Mouse (Mus musculus) lung, embryonic 16.5 days (tissue): ENCODE results near the gene Zmiz2. TPM values are rescaled to one million over a fixed set of nuclear protein-coding genes. Genes with fewer than 3 reads are reported as not detected.
"Not testable (repeated sequence)": the region's sequence is repeated elsewhere in the genome, so short reads cannot be mapped to it uniquely, and the experiment has no call there.

Experiments used
- ATAC-seq: fragments of 200-750 bp; cut with Nextera tagmentation; 2 replicates; pipeline ENCODE4 v1.8.0; 2017; ENCODE audit warnings: low read depth, mild to moderate bottlenecking, moderate library complexity
- H3K27ac ChIP-seq: fragments of 300-500 bp; sonication (generic); 2 replicates; pipeline ENCODE4 v1.5.1; 2014; ENCODE audit warnings: mild to moderate bottlenecking, control low read depth, low read length
- H3K27me3 ChIP-seq: fragments of 300-500 bp; sonication (generic); 2 replicates; pipeline ENCODE4 v1.6.1; 2014; ENCODE audit warnings: low read depth, low read length, mixed read lengths; ENCODE audit not compliant: control insufficient read depth, insufficient read depth
- H3K36me3 ChIP-seq: fragments of 300-500 bp; sonication (generic); 2 replicates; pipeline ENCODE4 v1.6.1; 2014; ENCODE audit warnings: low read length; ENCODE audit not compliant: control insufficient read depth, insufficient read depth
- H3K4me1 ChIP-seq: fragments of 300-500 bp; sonication (generic); replicated peaks from 2 replicates; pipeline ENCODE4 v1.6.1; 2014; ENCODE audit warnings: low read length, mixed read lengths; ENCODE audit not compliant: control insufficient read depth, insufficient read depth
- H3K4me2 ChIP-seq: fragments of 300-500 bp; sonication (generic); 2 replicates; pipeline ENCODE4 v1.6.1; 2014; ENCODE audit warnings: low read depth, low read length, control low read depth
- H3K4me3 ChIP-seq: fragments of 300-500 bp; sonication (generic); 2 replicates; pipeline ENCODE4 v1.5.1; 2014; ENCODE audit warnings: mild to moderate bottlenecking, low read length, control low read depth
- H3K9ac ChIP-seq: fragments of 300-500 bp; sonication (generic); 2 replicates; pipeline ENCODE4 v1.6.1; 2014; ENCODE audit warnings: low read length, control low read depth
- H3K9me3 ChIP-seq: fragments of 300-500 bp; sonication (generic); 2 replicates; pipeline ENCODE4 v1.6.1; 2016; ENCODE audit warnings: low read length; ENCODE audit not compliant: control insufficient read depth
- WGBS: fragments of 180-500 bp; shearing (Covaris S2); extraction: QIAGEN DNeasy Blood & Tissue Kit; methylation state at CpG from one replicate; pipeline ENCODE4 v1.1.7; 2014; 5-methylcytosine and 5-hydroxymethylcytosine counted together
- polyA plus RNA-seq: library from polyadenylated mRNA; unstranded; fragments of >200 nt; fragmentation: Nextera tagmentation; extraction: Ambion mirVana; gene quantifications from 2 replicates; pipeline ENCODE4 v1.2.1, GENCODE M21; 2015

The Zmiz2 gene
- polyA plus RNA-seq, 1 experiment from 2014 or later, result 9.3 TPM

- Histone ChIP-seq H3K4me1 (peaks cover 15% of the 10 kb centered on the region), H3K27me3 (no peaks in the 10 kb centered on the region), H3K9me3 (no peaks in the 10 kb centered on the region), H3K9ac (peak overlapping the region; percentile 97), H3K4me3 (peak overlapping the region; percentile 98), H3K4me2 (peak overlapping the region; percentile 98), H3K36me3 (peaks cover 20% of the 10 kb centered on the region), H3K27ac (peak overlapping the region; percentile 98)
- peak; percentile 96 for ATAC-seq
- WGBS, result under 1% methylated on average over 83 of the region's 102 CpGs
These were observed 26.9 kb downstream of the Zmiz2 start for GRCm38 (mm10) chr11:6415551-6416404.

DNA sequence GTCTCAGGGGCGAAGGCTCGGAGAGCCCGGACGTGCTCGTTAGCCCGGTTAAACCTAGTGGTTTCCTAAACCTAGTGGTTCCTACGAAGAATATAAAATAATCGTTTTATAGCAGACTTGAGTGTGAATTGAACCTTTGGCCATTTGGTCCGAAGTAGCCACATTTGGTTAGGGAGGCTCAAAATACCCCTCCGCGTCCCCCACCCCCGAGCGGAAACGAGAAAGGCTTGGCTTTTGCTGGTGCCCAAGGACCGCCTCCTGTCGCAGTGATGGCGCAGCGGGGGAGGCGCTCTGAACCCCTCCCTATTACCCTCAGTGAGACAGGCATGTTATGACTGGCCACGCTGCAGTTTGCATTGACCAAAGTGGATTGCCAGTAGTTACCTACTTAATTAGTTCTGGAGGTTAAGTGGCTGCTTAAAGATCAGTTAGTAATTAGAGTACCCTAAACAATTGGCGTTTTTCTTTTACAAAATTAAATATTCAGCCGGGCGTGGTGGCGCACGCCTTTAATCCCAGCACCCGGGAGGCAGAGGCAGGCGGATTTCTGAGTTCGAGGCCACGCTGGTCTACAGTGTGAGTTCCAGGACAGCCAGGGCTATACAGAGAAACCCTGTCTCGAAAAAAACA is 27.6 kb downstream of the Zmiz2 start:
- under 1% methylated on average over 30 of the region's 30 CpGs for WGBS

GRCm38 (mm10) chr11:6417069-6417468 is 28.2 kb downstream of the Zmiz2 start:
- 31% methylated on average over 2 of the region's 2 CpGs for WGBS
- no peak for ATAC-seq
- Histone ChIP-seq H3K4me1 (peaks cover 15% of the 10 kb centered on the region), H3K4me2 (peak overlapping the region; percentile 98), H3K9me3 (no peaks in the 10 kb centered on the region), H3K4me3 (peak overlapping the region; percentile 98), H3K9ac (peak overlapping the region; percentile 97), H3K36me3 (peaks cover 25% of the 10 kb centered on the region), H3K27ac (peak overlapping the region; percentile 98), H3K27me3 (no peaks in the 10 kb centered on the region)

More for the DNA sequence above, 27.6 kb downstream of the Zmiz2 start:
- Histone ChIP-seq H3K36me3 (peaks cover 25% of the 10 kb centered on the region), H3K9me3 (no peaks in the 10 kb centered on the region), H3K4me1 (peaks cover 15% of the 10 kb centered on the region), H3K4me2 (peak overlapping the region; percentile 98), H3K4me3 (peak overlapping the region; percentile 98), H3K9ac (peak overlapping the region; percentile 97), H3K27me3 (no peaks in the 10 kb centered on the region), H3K27ac (peak overlapping the region; percentile 98)
- ATAC-seq, result peak; percentile 61

DNA sequence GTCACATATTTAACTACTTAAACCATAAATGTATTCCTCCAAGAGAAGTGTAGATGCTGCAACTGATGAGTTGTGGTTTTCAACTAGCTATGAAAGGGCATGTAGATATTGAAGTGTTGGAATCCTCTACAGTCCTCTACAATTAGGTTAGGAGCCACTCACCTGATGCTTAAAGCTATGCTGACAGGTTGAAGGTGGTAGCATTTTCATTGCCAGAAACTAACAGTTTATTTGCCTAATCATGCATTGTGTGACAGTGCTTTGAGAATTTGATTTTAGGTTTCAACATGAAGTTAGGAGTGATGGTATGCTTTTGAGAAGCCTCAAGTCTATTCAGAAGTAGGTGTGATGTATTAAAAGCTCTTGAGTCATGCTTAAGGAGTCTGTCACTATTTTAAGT is 28.6 kb downstream of the Zmiz2 start:
- Histone ChIP-seq H3K36me3 (peaks cover 25% of the 10 kb centered on the region), H3K4me3 (peak overlapping the region; percentile 98), H3K9me3 (no peaks in the 10 kb centered on the region), H3K27me3 (no peaks in the 10 kb centered on the region), H3K4me1 (peaks cover 15% of the 10 kb centered on the region), H3K27ac (no peak overlapping the region; the same call in 1 of the 2 replicates), H3K4me2 (peak overlapping the region; percentile 98), H3K9ac (peak overlapping the region; percentile 97)
- ATAC-seq, result no peak

DNA sequence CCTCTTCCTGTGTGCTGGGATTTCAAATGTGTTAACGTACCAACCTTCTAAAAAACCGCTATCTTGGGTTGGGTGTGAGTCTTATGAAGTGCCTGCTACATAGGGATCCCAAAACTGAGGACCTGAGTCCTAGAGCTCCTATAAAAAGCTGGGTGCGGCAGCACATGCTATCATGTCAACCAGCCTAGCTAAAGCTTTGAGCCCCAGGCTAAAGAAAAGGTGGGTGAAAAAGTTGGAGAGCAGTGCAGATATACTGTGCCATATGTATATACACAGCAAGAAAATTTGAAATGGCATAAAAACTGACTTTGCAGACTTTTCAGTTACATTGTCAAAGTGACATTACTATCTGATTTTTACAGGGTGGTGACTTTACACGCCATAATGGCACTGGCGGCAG is 29.9 kb downstream of the Zmiz2 start:
- no peak for ATAC-seq
- no peak overlapping the region; the same call in 1 of the 2 replicates for H3K4me2 ChIP-seq
- no peak overlapping the region for H3K27ac ChIP-seq
- no peak overlapping the region for H3K4me3 ChIP-seq
- H3K9ac ChIP-seq, result no peak overlapping the region
- peaks cover 25% of the 10 kb centered on the region for H3K36me3 ChIP-seq
- no peaks in the 10 kb centered on the region for H3K9me3 ChIP-seq
- WGBS, result 72% methylated on average over 5 of the region's 5 CpGs
- H3K27me3 ChIP-seq, result no peaks in the 10 kb centered on the region
- H3K4me1 ChIP-seq, result peaks cover 15% of the 10 kb centered on the region

DNA sequence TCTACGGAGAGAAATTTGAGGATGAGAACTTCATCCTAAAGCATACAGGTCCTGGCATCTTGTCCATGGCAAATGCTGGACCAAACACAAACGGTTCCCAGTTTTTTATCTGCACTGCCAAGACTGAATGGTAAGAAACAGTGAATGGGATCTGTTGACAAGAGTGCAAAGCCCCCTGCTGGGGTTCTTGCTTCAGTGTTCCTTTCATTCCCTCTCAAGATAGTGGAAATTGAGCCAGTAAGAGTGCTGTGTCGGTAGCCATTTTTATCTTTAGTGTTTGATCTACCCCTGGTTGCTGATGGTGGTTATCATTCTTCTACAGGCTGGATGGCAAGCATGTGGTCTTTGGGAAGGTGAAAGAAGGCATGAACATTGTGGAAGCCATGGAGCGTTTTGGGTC is 30.3 kb downstream of the Zmiz2 start:
- not testable (repeated sequence) for H3K9me3 ChIP-seq, H3K4me2 ChIP-seq, H3K9ac ChIP-seq, H3K27ac ChIP-seq, H3K27me3 ChIP-seq, H3K4me3 ChIP-seq, ATAC-seq
- peaks cover 25% of the 10 kb centered on the region for H3K36me3 ChIP-seq
- H3K4me1 ChIP-seq, result peaks cover 15% of the 10 kb centered on the region
- 62% methylated on average over 4 of the region's 4 CpGs for WGBS

GRCm38 (mm10) chr11:6420283-6420703 is 31.4 kb downstream of the Zmiz2 start:
- no peak overlapping the region for H3K27ac ChIP-seq
- H3K4me1 ChIP-seq, result peaks cover 6% of the 10 kb centered on the region
- H3K27me3 ChIP-seq, result no peaks in the 10 kb centered on the region
- no peak overlapping the region for H3K9ac ChIP-seq
- H3K4me2 ChIP-seq, result no peak overlapping the region
- WGBS, result 8% methylated on average over 1 of the region's 1 CpGs
- no peak for ATAC-seq
- peaks cover 31% of the 10 kb centered on the region for H3K36me3 ChIP-seq
- no peaks in the 10 kb centered on the region for H3K9me3 ChIP-seq
- no peak overlapping the region for H3K4me3 ChIP-seq

GRCm38 (mm10) chr11:6420722-6421350 is 32.0 kb downstream of the Zmiz2 start:
- no peak for ATAC-seq
- Histone ChIP-seq H3K4me2 (no peak overlapping the region), H3K27me3 (no peaks in the 10 kb centered on the region), H3K4me1 (peaks cover 6% of the 10 kb centered on the region), H3K36me3 (peaks cover 34% of the 10 kb centered on the region), H3K27ac (no peak overlapping the region), H3K4me3 (no peak overlapping the region), H3K9me3 (no peaks in the 10 kb centered on the region), H3K9ac (no peak overlapping the region)
- WGBS, result 69% methylated on average over 2 of the region's 2 CpGs

DNA sequence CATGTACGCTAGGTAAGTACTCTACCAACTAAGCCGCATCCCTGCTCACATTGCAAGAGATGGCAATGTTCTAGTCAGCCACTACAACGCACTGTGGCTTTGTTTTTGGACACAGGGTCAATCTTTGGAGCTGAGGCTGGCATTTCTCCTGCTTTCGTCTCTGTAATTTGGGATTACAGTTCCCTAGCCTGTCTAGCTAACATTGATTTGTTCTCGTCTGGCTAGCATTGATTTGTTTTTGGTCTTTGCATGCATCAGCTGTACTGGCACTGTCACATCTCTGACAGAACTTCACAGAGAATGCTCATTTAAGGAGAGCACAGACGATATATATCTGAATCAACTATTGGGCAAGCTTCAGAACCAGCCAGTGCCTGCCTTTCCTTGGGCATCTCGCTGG is 41.3 kb downstream of the Zmiz2 start:
- Histone ChIP-seq H3K9me3 (no peaks in the 10 kb centered on the region), H3K4me3 (no peak overlapping the region), H3K4me1 (no peaks in the 10 kb centered on the region), H3K27me3 (no peaks in the 10 kb centered on the region), H3K27ac (no peak overlapping the region), H3K36me3 (peaks cover 47% of the 10 kb centered on the region), H3K9ac (no peak overlapping the region), H3K4me2 (no peak overlapping the region)
- 92% methylated on average over 7 of the region's 7 CpGs for WGBS
- no peak for ATAC-seq
